ENCODE assay signal across 8 mouse cellular contexts in the genomic region with DNA sequence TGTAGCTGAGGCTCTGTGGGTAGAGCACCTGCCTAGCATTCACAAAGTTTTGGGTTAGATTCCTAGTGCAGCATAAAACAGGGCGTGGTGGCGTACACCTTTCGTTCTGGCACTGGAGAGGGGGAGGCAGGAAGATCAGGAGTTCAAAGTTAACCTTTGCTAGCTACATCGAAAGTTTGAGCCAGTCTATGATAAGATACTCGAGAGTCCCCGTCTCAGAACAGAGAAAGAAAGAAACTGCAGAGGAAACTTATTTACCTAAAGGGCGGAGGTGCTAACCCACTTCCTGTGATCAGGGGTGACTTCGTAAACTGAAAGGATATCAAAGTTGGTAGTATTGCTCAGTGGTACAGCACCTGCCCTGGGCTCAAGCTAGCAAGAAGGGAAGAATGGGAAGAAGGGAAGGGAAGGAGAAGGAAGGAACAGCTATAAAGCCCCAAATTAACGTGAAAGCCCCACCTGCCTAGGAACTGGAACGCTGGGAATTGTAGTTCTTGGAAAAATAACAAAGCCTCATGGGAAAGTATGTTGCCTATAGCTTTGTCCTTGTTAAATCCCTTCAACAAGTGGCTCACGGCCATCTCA. TPM values are rescaled to one million over a fixed set of nuclear protein-coding genes. Genes with fewer than 3 reads are reported as not detected.
DNase-seq lines count a peak whose midpoint lies in the region; ATAC-seq and TF ChIP-seq lines count a peak whose summit lies in the region.

No protein-coding gene starts in this region.

- no peak for TF ChIP-seq CTCF in left cerebral cortex, adult 2 months (IDR thresholded peaks at IDR 0.05)

- H3K27me3 ChIP-seq in intestine, embryonic 14.5 days (replicated peaks; ENCODE audit: control insufficient read depth, insufficient read depth, low read length): no peaks in the 10 kb centered on the region
- no peaks in the 10 kb centered on the region for H3K27me3 ChIP-seq in midbrain, embryonic 13.5 days

- peak overlapping the region; percentile 45 for H3K4me2 ChIP-seq in intestine, embryonic 14.5 days (ENCODE audit: low read length)
- H3K4me2 ChIP-seq in midbrain, embryonic 13.5 days (replicated peaks): peak overlapping the region; percentile 40

- peak overlapping the region; percentile 28; the same call in 1 of the 2 replicates for H3K4me3 ChIP-seq in left cerebral cortex, adult 2 months
- peak overlapping the region; percentile 15; the same call in 1 of the 2 replicates for H3K4me3 ChIP-seq in intestine, embryonic 14.5 days (ENCODE audit: low read depth, low read length)
- H3K4me3 ChIP-seq in midbrain, embryonic 13.5 days (replicated peaks): peak overlapping the region; percentile 27

- ATAC-seq in common myeloid progenitor, adult 5-6 weeks (replicated peaks; ENCODE audit: low read depth, poor library complexity, severe bottlenecking): 0 out of 2 replicates have a peak, but pooled peaks have one; percentile 15
- no peak for ATAC-seq in intestine, embryonic 14.5 days (replicated peaks; ENCODE audit: low FRiP score, low TSS enrichment, low read depth)
- ATAC-seq in midbrain, embryonic 13.5 days: no peak

- H3K4me1 ChIP-seq in intestine, embryonic 14.5 days (replicated peaks; ENCODE audit: control insufficient read depth, insufficient read depth, low read length): no peaks in the 10 kb centered on the region
- H3K4me1 ChIP-seq in midbrain, embryonic 13.5 days (replicated peaks): peaks cover 10% of the 10 kb centered on the region; the same call in 1 of the 2 replicates

- DNase-seq in left cerebral cortex, adult 2 months (ENCODE audit: extremely low spot score in 1 of 2, low spot score in 2 of 2): no peak
- DNase-seq in left cerebral cortex, postnatal 36 days (ENCODE audit: low spot score in 2 of 2): no peak
- no peak for DNase-seq in intestine, embryonic 14.5 days (ENCODE audit: low spot score)
- DNase-seq in ovary, postnatal 10 days (ENCODE audit: low spot score): no peak
- DNase-seq in right cerebral cortex, postnatal 4 days: no peak
- no peak for DNase-seq in right cerebral cortex, adult 2 months (ENCODE audit: low spot score in 2 of 2)

- H3K9ac ChIP-seq in intestine, embryonic 14.5 days (ENCODE audit: low read length): no peak overlapping the region
- H3K9ac ChIP-seq in midbrain, embryonic 13.5 days (replicated peaks): no peak overlapping the region

- H3K36me3 ChIP-seq in intestine, embryonic 14.5 days (ENCODE audit: control insufficient read depth, insufficient read depth, low read length): no peaks in the 10 kb centered on the region
- no peaks in the 10 kb centered on the region for H3K36me3 ChIP-seq in midbrain, embryonic 13.5 days

- intact Hi-C loops in left cerebral cortex, adult 2 months (cut with DNase I): no loop called here
- intact Hi-C loops in left cerebral cortex, postnatal 36 days (cut with DNase I): no loop called here

- no peaks in the 10 kb centered on the region for H3K9me3 ChIP-seq in intestine, embryonic 14.5 days (ENCODE audit: control insufficient read depth, low read length)
- H3K9me3 ChIP-seq in midbrain, embryonic 13.5 days: no peaks in the 10 kb centered on the region

- 42% methylated on average over 11 of the region's 11 CpGs for WGBS in intestine, embryonic 14.5 days
- 54% methylated on average over 11 of the region's 11 CpGs for WGBS in midbrain, embryonic 13.5 days

- no peak overlapping the region for H3K27ac ChIP-seq in left cerebral cortex, adult 2 months
- H3K27ac ChIP-seq in intestine, embryonic 14.5 days (ENCODE audit: low read depth): peak overlapping the region; percentile 57; the same call in 1 of the 2 replicates
- H3K27ac ChIP-seq in midbrain, embryonic 13.5 days: no peak overlapping the region

RNA-seq across cellular contexts. Expression of gene Enpp1, which starts 42.4 kb away (rescaled TPM):
- 1 to 10 TPM; 3.7 to 4.9 TPM for total RNA-seq in left cerebral cortex, adult 2 months (2021)
- total RNA-seq in left cerebral cortex, postnatal 36 days (2021): 1 to 10 TPM; 3.6 to 4.1 TPM
- 3.3 and 4.8 TPM in 2 replicates for total RNA-seq in common myeloid progenitor, adult 5-6 weeks (2017)
- 9.6 and 10.5 TPM in 2 replicates for polyA plus RNA-seq in intestine, embryonic 14.5 days (2014; fragmentation: Nextera tagmentation; extraction: Ambion mirVana)
- 1.7 and 2.1 TPM in 2 replicates for polyA plus RNA-seq in midbrain, embryonic 13.5 days (2015; fragmentation: Nextera tagmentation; extraction: Ambion mirVana)
